Mouse (Mus musculus) fat pad, adult 2 months (tissue): Measurements from ENCODE around the gene Gm45717.

Experiments used
- DNase-seq: peaks from one replicate; pipeline ENCODE4 v3.0.0-alpha.2; 2011; ENCODE audit warnings: low read depth, low spot score; ENCODE audit errors: extremely low read depth

Gene Gm45717

GRCm38 (mm10) chr7:140945247-140945646 lies 10.5 kb downstream of the Gm45717 start:
- no peak for DNase-seq

DNA sequence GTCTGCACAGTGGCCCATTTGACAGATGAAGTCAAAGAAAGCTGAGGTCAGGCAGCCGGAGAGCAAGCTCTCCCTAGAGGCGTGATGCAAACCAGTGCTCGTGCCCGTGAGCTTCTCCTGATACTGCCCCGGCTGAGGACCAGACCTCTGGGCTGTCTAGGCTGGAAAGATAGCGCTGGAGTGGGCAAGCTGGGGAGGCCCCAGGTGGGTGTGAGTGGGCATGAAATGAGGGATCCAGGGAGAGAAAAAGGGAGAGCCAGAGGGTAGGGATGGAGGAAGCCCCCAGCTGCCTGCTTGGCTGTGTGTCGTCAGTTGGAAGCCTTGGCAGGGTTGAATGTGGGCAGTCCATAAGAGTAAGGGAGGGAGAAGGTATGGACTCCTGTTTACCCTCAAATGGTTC lies 11.5 kb downstream of the Gm45717 start:
- DNase-seq: no peak

GRCm38 (mm10) chr7:140943356-140943755 lies 12.4 kb downstream of the Gm45717 start:
- no peak for DNase-seq

GRCm38 (mm10) chr7:140942811-140943210 lies 12.9 kb downstream of the Gm45717 start:
- no peak for DNase-seq

GRCm38 (mm10) chr7:140942341-140942740 lies 13.4 kb downstream of the Gm45717 start:
- no peak for DNase-seq

GRCm38 (mm10) chr7:140941222-140942051 lies 14.3 kb downstream of the Gm45717 start, which contains the start of gene Pgghg:
Pgghg (plus strand) TSS chr7:140941391.
- no peak for DNase-seq

- no peak for DNase-seq
Observed at GRCm38 (mm10) chr7:140939669-140940171, 16.0 kb downstream of the Gm45717 start.

DNA sequence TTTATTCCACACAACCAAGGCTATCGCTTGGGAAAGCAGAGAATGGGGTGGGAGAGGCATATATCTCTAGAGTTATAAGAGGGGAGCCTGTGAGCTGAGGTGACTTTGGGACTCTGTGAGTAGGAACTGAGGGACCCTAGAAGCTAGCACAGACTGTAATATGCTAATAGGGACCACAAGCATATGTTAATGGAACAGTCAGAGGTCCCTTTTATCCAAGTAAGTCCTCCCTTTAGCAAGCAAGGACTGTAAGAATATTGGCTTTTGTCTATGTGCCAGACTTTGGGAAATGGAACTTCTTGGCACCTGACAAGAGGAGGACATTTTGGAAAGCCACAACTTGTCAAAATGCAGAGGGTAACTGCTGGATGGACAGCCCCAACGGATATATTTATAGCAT lies 16.8 kb downstream of the Gm45717 start:
- no peak for DNase-seq

- DNase-seq: no peak
Observed at GRCm38 (mm10) chr7:140938436-140938835, 17.3 kb downstream of the Gm45717 start.

DNA sequence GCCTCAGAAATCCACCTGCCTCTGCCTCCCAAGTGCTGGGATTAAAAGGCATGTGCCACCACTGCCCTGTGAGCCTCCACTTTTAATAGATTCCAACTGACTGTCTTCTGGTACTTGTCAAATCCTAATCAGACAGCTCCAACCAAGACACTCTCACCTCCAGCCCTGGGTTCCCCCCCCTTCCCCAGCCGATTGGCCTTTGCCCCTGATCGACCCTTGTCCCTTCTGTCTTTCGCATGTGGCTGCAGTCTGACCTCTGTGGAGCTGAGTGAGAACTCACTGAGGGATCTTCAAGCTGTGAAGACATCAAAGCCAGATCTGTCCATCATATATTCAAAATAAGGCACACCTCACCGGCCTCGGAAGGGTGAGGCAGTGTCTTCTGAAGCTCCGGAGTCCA lies 28.6 kb downstream of the Gm45717 start:
- no peak for DNase-seq

DNA sequence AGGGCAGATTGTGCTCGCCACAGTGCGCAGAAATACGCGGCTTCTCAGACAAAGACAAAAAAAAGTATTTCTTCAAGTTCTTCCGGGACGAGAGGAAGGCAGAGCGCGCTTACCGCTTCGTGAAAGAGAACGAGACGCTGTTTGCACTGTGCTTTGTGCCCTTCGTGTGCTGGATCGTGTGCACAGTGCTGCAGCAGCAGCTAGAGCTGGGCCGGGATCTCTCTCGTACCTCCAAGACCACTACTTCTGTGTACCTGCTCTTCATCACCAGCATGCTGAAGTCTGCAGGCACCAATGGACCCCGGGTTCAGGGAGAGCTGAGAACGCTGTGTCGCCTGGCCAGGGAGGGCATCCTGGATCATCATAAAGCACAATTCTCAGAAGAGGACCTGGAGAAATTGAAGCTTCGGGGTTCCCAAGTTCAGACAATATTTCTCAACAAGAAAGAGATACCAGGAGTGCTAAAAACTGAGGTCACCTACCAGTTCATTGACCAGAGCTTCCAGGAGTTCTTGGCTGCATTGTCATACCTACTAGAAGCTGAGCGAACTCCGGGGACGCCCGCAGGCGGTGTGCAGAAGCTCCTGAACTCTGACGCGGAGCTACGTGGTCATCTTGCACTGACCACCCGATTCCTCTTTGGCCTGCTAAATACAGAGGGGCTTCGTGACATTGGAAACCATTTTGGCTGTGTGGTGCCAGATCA lies 32.5 kb downstream of the Gm45717 start:
- DNase-seq: no peak

- no peak for DNase-seq
Observed at GRCm38 (mm10) chr7:140922398-140923069, 33.2 kb downstream of the Gm45717 start.

- no peak for DNase-seq
Observed at GRCm38 (mm10) chr7:140921225-140921975, 34.3 kb downstream of the Gm45717 start.

- no peak for DNase-seq
Observed at GRCm38 (mm10) chr7:140920418-140921029, 35.2 kb downstream of the Gm45717 start, which contains the start of gene Nlrp6. Nlrp6 (plus strand) TSS chr7:140920902.

- no peak for DNase-seq
Observed at GRCm38 (mm10) chr7:140919911-140920310, 35.8 kb downstream of the Gm45717 start.

GRCm38 (mm10) chr7:140914031-140914690 lies 41.6 kb downstream of the Gm45717 start:
- DNase-seq: no peak

GRCm38 (mm10) chr7:140912846-140913482 lies 42.8 kb downstream of the Gm45717 start:
- DNase-seq: no peak

GRCm38 (mm10) chr7:140912293-140912692 lies 43.4 kb downstream of the Gm45717 start:
- DNase-seq: no peak

GRCm38 (mm10) chr7:140908634-140909107 lies 47.1 kb downstream of the Gm45717 start:
- DNase-seq: no peak
